Mouse (Mus musculus) midbrain, embryonic 15.5 days (tissue): ENCODE measurements at regions not wholly inside any gene's neighbourhood (a gene's known extent, or its start where the extent isn't known, plus 50 kb on each side); places are given as distances from the start of the nearest gene placed in this dataset. TPM values are rescaled to one million over a fixed set of nuclear protein-coding genes. Genes with fewer than 3 reads are reported as not detected.

Experiments
- ATAC-seq: fragments of 200-750 bp; cut with Nextera tagmentation; replicated peaks from 2 replicates; pipeline ENCODE4 v1.8.0; 2017; ENCODE audit warnings: moderate TSS enrichment
- H3K27ac ChIP-seq: fragments of 300-500 bp; sonication (generic); 2 replicates; pipeline ENCODE4 v1.5.1; 2015; ENCODE audit warnings: mild to moderate bottlenecking, inconsistent platforms
- H3K27me3 ChIP-seq: fragments of 300-500 bp; sonication (generic); replicated peaks from 2 replicates; pipeline ENCODE4 v1.6.1; 2015; ENCODE audit warnings: inconsistent platforms
- H3K36me3 ChIP-seq: fragments of 300-500 bp; sonication (generic); replicated peaks from 2 replicates; pipeline ENCODE4 v1.6.1; 2015; ENCODE audit warnings: inconsistent platforms
- H3K4me1 ChIP-seq: fragments of 300-500 bp; sonication (generic); 2 replicates; pipeline ENCODE4 v1.6.1; 2015; ENCODE audit warnings: inconsistent platforms
- H3K4me2 ChIP-seq: fragments of 300-500 bp; sonication (generic); 2 replicates; pipeline ENCODE4 v1.6.1; 2015; ENCODE audit warnings: inconsistent platforms, mild to moderate bottlenecking, moderate library complexity
- H3K4me3 ChIP-seq: fragments of 300-500 bp; sonication (generic); 2 replicates; pipeline ENCODE4 v1.5.1; 2015; ENCODE audit warnings: mild to moderate bottlenecking, inconsistent platforms
- H3K9ac ChIP-seq: fragments of 300-500 bp; sonication (generic); 2 replicates; pipeline ENCODE4 v1.6.1; 2015; ENCODE audit warnings: mild to moderate bottlenecking, inconsistent platforms
- H3K9me3 ChIP-seq: fragments of 300-500 bp; sonication (generic); 2 replicates; pipeline ENCODE4 v1.6.1; 2016; ENCODE audit warnings: inconsistent platforms
- WGBS: fragments of 180-500 bp; shearing (Covaris S2); methylation state at CpG from one replicate; pipeline ENCODE4 v1.1.7; 2015; ENCODE audit warnings: mixed read lengths; 5-methylcytosine and 5-hydroxymethylcytosine counted together
- microRNA-seq: library from miRNA; unstranded; fragments of <30 nt; microRNA quantifications from one replicate; pipeline ENCODE4, GENCODE M21; 2016

GRCm38 (mm10) chr4:152622022-152622777 is 144.5 kb upstream of the Kcnab2 start:
- WGBS, result 62% methylated on average over 9 of the region's 9 CpGs
- Histone ChIP-seq H3K4me2 (peak overlapping the region; percentile 27), H3K4me1 (peaks cover 43% of the 10 kb centered on the region), H3K36me3 (no peaks in the 10 kb centered on the region), H3K27me3 (0 out of 2 replicates have a peak, but pooled peaks cover 2% of the 10 kb centered on the region), H3K9ac (no peak overlapping the region), H3K9me3 (no peaks in the 10 kb centered on the region), H3K27ac (peak overlapping the region; percentile 57), H3K4me3 (no peak overlapping the region)
- ATAC-seq, result no peak

- H3K4me3 ChIP-seq, result no peak overlapping the region
- no peaks in the 10 kb centered on the region for H3K27me3 ChIP-seq
- H3K9ac ChIP-seq, result no peak overlapping the region
- H3K4me1 ChIP-seq, result peaks cover 8% of the 10 kb centered on the region
- no peak overlapping the region for H3K4me2 ChIP-seq
- no peak for ATAC-seq
- H3K27ac ChIP-seq, result no peak overlapping the region
- H3K9me3 ChIP-seq, result no peaks in the 10 kb centered on the region
- H3K36me3 ChIP-seq, result no peaks in the 10 kb centered on the region
- WGBS, result 66% methylated on average over 3 of the region's 3 CpGs
These were observed 140.0 kb upstream of the Kcnab2 start for GRCm38 (mm10) chr4:152617636-152618035.

GRCm38 (mm10) chr4:152615155-152615554 is 137.5 kb upstream of the Kcnab2 start:
- no peak overlapping the region for H3K4me3 ChIP-seq
- H3K27ac ChIP-seq, result no peak overlapping the region
- H3K27me3 ChIP-seq, result no peaks in the 10 kb centered on the region
- no peak overlapping the region for H3K4me2 ChIP-seq
- H3K9ac ChIP-seq, result no peak overlapping the region
- H3K36me3 ChIP-seq, result no peaks in the 10 kb centered on the region
- 91% methylated on average over 2 of the region's 2 CpGs for WGBS
- no peaks in the 10 kb centered on the region for H3K4me1 ChIP-seq
- no peaks in the 10 kb centered on the region for H3K9me3 ChIP-seq
- no peak for ATAC-seq

- WGBS, result 88% methylated on average over 13 of the region's 13 CpGs
- no peaks in the 10 kb centered on the region for H3K36me3 ChIP-seq
These were observed 136.9 kb upstream of the Kcnab2 start for GRCm38 (mm10) chr4:152614356-152615100.

More at GRCm38 (mm10) chr4:152614356-152615100, 136.9 kb upstream of the Kcnab2 start:
- Histone ChIP-seq H3K4me1 (no peaks in the 10 kb centered on the region), H3K9ac (no peak overlapping the region), H3K4me3 (no peak overlapping the region), H3K9me3 (no peaks in the 10 kb centered on the region), H3K27ac (no peak overlapping the region), H3K4me2 (no peak overlapping the region), H3K27me3 (no peaks in the 10 kb centered on the region)
- ATAC-seq, result no peak

Small RNAs in the stretch of these regions (microRNA-seq; reads per million reads assigned to microRNA genes)
- not detected for gene Gm25779
